Mouse (Mus musculus) myocyte (in vitro differentiated cells): ENCODE results near the gene Map2k5.

Experiments used
- CEBPB ChIP-seq: IDR thresholded peaks from 2 replicates; pipeline ENCODE4 v1.6.1; 2011; ENCODE audit warnings: mild to moderate bottlenecking, moderate library complexity; ENCODE audit not compliant: poor library complexity, insufficient read depth, severe bottlenecking
- MAX ChIP-seq: IDR thresholded peaks from one replicate; pipeline ENCODE4 v1.6.1; 2011; ENCODE audit warnings: low read depth, mild to moderate bottlenecking, control low read depth
- MYOD1 ChIP-seq, 3 experiments: IDR thresholded peaks; one replicate each; pipeline ENCODE4 v1.6.1; 2011; ENCODE audit warnings: control low read depth in 2 of 3, low read depth in 2 of 3, mild to moderate bottlenecking in 2 of 3, moderate library complexity in 1 of 3; ENCODE audit not compliant: insufficient read length in 2 of 3, control insufficient read depth in 1 of 3
- MYOG ChIP-seq, 3 experiments: IDR thresholded peaks; one replicate each; pipeline ENCODE4 v1.6.1; 2011; ENCODE audit warnings: control low read depth in 2 of 3, low read depth in 2 of 3, mild to moderate bottlenecking in 2 of 3; ENCODE audit not compliant: insufficient read length in 2 of 3, control insufficient read depth in 1 of 3, insufficient read depth in 1 of 3
- POLR2A ChIP-seq: IDR thresholded peaks from one replicate; pipeline ENCODE4 v1.6.1; 2011; ENCODE audit warnings: low read depth, mild to moderate bottlenecking, control low read depth, moderate library complexity; ENCODE audit not compliant: insufficient read length
- POLR2AphosphoS2 ChIP-seq: IDR thresholded peaks from one replicate; pipeline ENCODE4 v1.6.1; 2011; ENCODE audit warnings: low read depth, control low read depth; ENCODE audit not compliant: insufficient read length
- REST ChIP-seq: IDR thresholded peaks from one replicate; pipeline ENCODE4 v1.6.1; 2011; ENCODE audit warnings: mild to moderate bottlenecking, control low read depth, moderate library complexity; ENCODE audit not compliant: insufficient read depth, insufficient read length
- TCF12 ChIP-seq: IDR thresholded peaks from one replicate; pipeline ENCODE4 v1.6.1; 2011; ENCODE audit warnings: mild to moderate bottlenecking, control low read depth; ENCODE audit not compliant: poor library complexity, insufficient read depth, severe bottlenecking
- TCF3 ChIP-seq: IDR thresholded peaks from one replicate; pipeline ENCODE4 v1.6.1; 2011; ENCODE audit warnings: low read depth, control low read depth; ENCODE audit not compliant: insufficient read length
- USF1 ChIP-seq: IDR thresholded peaks from one replicate; pipeline ENCODE4 v1.6.1; 2011; ENCODE audit warnings: low read depth, mild to moderate bottlenecking, control low read depth, moderate library complexity

GRCm38 (mm10) chr9:63315231-63315630, 62.5 kb downstream of the Map2k5 start:
- no peak for TF ChIP-seq MAX
- no peak for TF ChIP-seq CEBPB
- TF ChIP-seq TCF12: no peak
- no peak for TF ChIP-seq POLR2AphosphoS2
- TF ChIP-seq USF1: no peak
- TF ChIP-seq POLR2A: no peak
- no peak for TF ChIP-seq REST
- no peak for TF ChIP-seq MYOD1 (IDR thresholded peaks at IDR 0.05; ENCODE audit: control insufficient read depth in 1 of 3, insufficient read length in 2 of 3, low read depth in 2 of 3)
- TF ChIP-seq TCF3: no peak
- no peak for TF ChIP-seq MYOG (IDR thresholded peaks at IDR 0.05; ENCODE audit: control insufficient read depth in 1 of 3, insufficient read depth in 1 of 3, insufficient read length in 2 of 3, low read depth in 2 of 3)
